Mouse (Mus musculus) forebrain, embryonic 15.5 days (tissue): Measurements from ENCODE around the gene Mtmr11. TPM values are rescaled to one million over a fixed set of nuclear protein-coding genes. Genes with fewer than 3 reads are reported as not detected.

Source experiments
- microRNA-seq: library from miRNA; unstranded; fragments of <30 nt; microRNA quantifications from one replicate; pipeline ENCODE4, GENCODE M21; 2016
- polyA plus RNA-seq: library from polyadenylated mRNA; unstranded; fragments of >200 nt; fragmentation: Nextera tagmentation; extraction: Ambion mirVana; gene quantifications from 2 replicates; pipeline ENCODE4 v1.2.1, GENCODE M21; 2015

Gene Mtmr11
- polyA plus RNA-seq, 1 experiment from 2014 or later = 11.2 TPM

Small RNA genes lying within 50 kb of the gene (microRNA-seq; reads per million reads assigned to microRNA genes)
- not detected for gene Gm44492

Other genes with a start within 250 kb of the Mtmr11 start
- 196 and 207 TPM in 2 replicates for gene Anp32e, start 232.8 kb upstream of the Mtmr11 start, polyA plus RNA-seq
- 87.6 and 90.5 TPM in 2 replicates for gene Plekho1, start 166.0 kb upstream of the Mtmr11 start, polyA plus RNA-seq
- 64.4 and 65.6 TPM in 2 replicates for gene Vps45, start 103.5 kb upstream of the Mtmr11 start, polyA plus RNA-seq
- 8.3 and 9.8 TPM in 2 replicates for gene Otud7b, start 57.5 kb upstream of the Mtmr11 start, polyA plus RNA-seq
- gene Sf3b4, start 10.3 kb downstream of the Mtmr11 start, polyA plus RNA-seq = 151 and 155 TPM in 2 replicates
- 69.1 and 73.3 TPM in 2 replicates for gene Sv2a, start 19.1 kb downstream of the Mtmr11 start, polyA plus RNA-seq
- gene Bola1, start 57.7 kb downstream of the Mtmr11 start, polyA plus RNA-seq = 71.8 and 75.5 TPM in 2 replicates
- gene Hist2h2ab, start 57.9 kb downstream of the Mtmr11 start, polyA plus RNA-seq = 0.46 TPM in 1 of 2 replicates, not detected in the other
- 4.7 and 6.8 TPM in 2 replicates for gene Hist2h2ac, start 58.9 kb downstream of the Mtmr11 start, polyA plus RNA-seq
- 9.1 and 9.7 TPM in 2 replicates for gene Hist2h2be, start 59.1 kb downstream of the Mtmr11 start, polyA plus RNA-seq
- 6.7 and 8.0 TPM in 2 replicates for gene Hist2h3c2, start 77.1 kb downstream of the Mtmr11 start, polyA plus RNA-seq
- 51.6 and 60.6 TPM in 2 replicates for gene Hist2h2aa2, start 78.3 kb downstream of the Mtmr11 start, polyA plus RNA-seq
- 25.1 and 32.2 TPM in 2 replicates for gene Hist2h2aa1, start 83.5 kb downstream of the Mtmr11 start, polyA plus RNA-seq
- gene Hist2h3c1, start 84.7 kb downstream of the Mtmr11 start, polyA plus RNA-seq = 0.62 TPM in 1 of 2 replicates, not detected in the other
- 10.1 and 10.9 TPM in 2 replicates for gene Hist2h4, start 101.3 kb downstream of the Mtmr11 start, polyA plus RNA-seq
- gene Hist2h3b, start 106.7 kb downstream of the Mtmr11 start, polyA plus RNA-seq = 42.5 and 47.6 TPM in 2 replicates
- 7.1 and 9.9 TPM in 2 replicates for gene Hist2h2bb, start 107.7 kb downstream of the Mtmr11 start, polyA plus RNA-seq
- 0.97 and 1.4 TPM in 2 replicates for gene Fcgr1, start 132.0 kb downstream of the Mtmr11 start, polyA plus RNA-seq